Mouse (Mus musculus) midbrain, embryonic 16.5 days (tissue): ENCODE data around the gene Tbc1d10a. TPM values are rescaled to one million over a fixed set of nuclear protein-coding genes. Genes with fewer than 3 reads are reported as not detected.

Experiments
- ATAC-seq: fragments of 200-750 bp; cut with Nextera tagmentation; 2 replicates; pipeline ENCODE4 v1.8.0; 2017; ENCODE audit warnings: moderate TSS enrichment
- H3K27ac ChIP-seq: fragments of 300-500 bp; sonication (generic); 2 replicates; pipeline ENCODE4 v1.5.1; 2014; ENCODE audit warnings: mild to moderate bottlenecking, low read length, mixed read lengths
- H3K27me3 ChIP-seq: fragments of 300-500 bp; sonication (generic); 2 replicates; pipeline ENCODE4 v1.6.1; 2014; ENCODE audit warnings: low read depth, low read length, mixed read lengths; ENCODE audit not compliant: control insufficient read depth, insufficient read depth
- H3K36me3 ChIP-seq: fragments of 300-500 bp; sonication (generic); 2 replicates; pipeline ENCODE4 v1.6.1; 2014; ENCODE audit warnings: mild to moderate bottlenecking, low read length, moderate library complexity, mixed read lengths; ENCODE audit not compliant: control insufficient read depth, insufficient read depth
- H3K4me1 ChIP-seq: fragments of 300-500 bp; sonication (generic); 2 replicates; pipeline ENCODE4 v1.6.1; 2014; ENCODE audit warnings: mild to moderate bottlenecking, low read length, mixed read lengths; ENCODE audit not compliant: control insufficient read depth, insufficient read depth
- H3K4me2 ChIP-seq: fragments of 300-500 bp; sonication (generic); 2 replicates; pipeline ENCODE4 v1.6.1; 2014; ENCODE audit warnings: mild to moderate bottlenecking, low read length, mixed read lengths
- H3K4me3 ChIP-seq: fragments of 300-500 bp; sonication (generic); 2 replicates; pipeline ENCODE4 v1.5.1; 2014; ENCODE audit warnings: low read depth, mild to moderate bottlenecking, low read length, moderate library complexity, mixed read lengths
- H3K9ac ChIP-seq: fragments of 300-500 bp; sonication (generic); 2 replicates; pipeline ENCODE4 v1.6.1; 2014; ENCODE audit warnings: low read depth, low read length, mixed read lengths
- H3K9me3 ChIP-seq: fragments of 300-500 bp; sonication (generic); replicated peaks from 2 replicates; pipeline ENCODE4 v1.6.1; 2014; ENCODE audit warnings: mild to moderate bottlenecking, low read length, mixed read lengths; ENCODE audit not compliant: control insufficient read depth, poor library complexity, severe bottlenecking
- WGBS: fragments of 180-500 bp; shearing (Covaris S2); extraction: QIAGEN DNeasy Blood & Tissue Kit; methylation state at CpG from one replicate; pipeline ENCODE4 v1.1.7; 2014; 5-methylcytosine and 5-hydroxymethylcytosine counted together
- polyA plus RNA-seq: library from polyadenylated mRNA; unstranded; fragments of >200 nt; fragmentation: Nextera tagmentation; extraction: Ambion mirVana; gene quantifications from 2 replicates; pipeline ENCODE4 v1.2.1, GENCODE M21; 2015

Gene Tbc1d10a
- polyA plus RNA-seq, 1 experiment from 2014 or later = 34.8 TPM

- H3K9ac ChIP-seq = no peak overlapping the region
- no peak overlapping the region for H3K27ac ChIP-seq
- no peaks in the 10 kb centered on the region for H3K4me1 ChIP-seq
- no peak for ATAC-seq
- 0 out of 2 replicates have a peak, but pooled peaks cover 4% of the 10 kb centered on the region for H3K36me3 ChIP-seq
- H3K4me3 ChIP-seq = no peak overlapping the region
- no peak overlapping the region for H3K4me2 ChIP-seq
- no peaks in the 10 kb centered on the region for H3K27me3 ChIP-seq
- WGBS = 90% methylated on average over 9 of the region's 9 CpGs
- no peaks in the 10 kb centered on the region for H3K9me3 ChIP-seq
Observed at GRCm38 (mm10) chr11:4148536-4149156, 37.9 kb upstream of the Tbc1d10a start.

GRCm38 (mm10) chr11:4149886-4150285 is 36.7 kb upstream of the Tbc1d10a start:
- no peaks in the 10 kb centered on the region for H3K9me3 ChIP-seq
- H3K27me3 ChIP-seq = no peaks in the 10 kb centered on the region
- H3K4me1 ChIP-seq = no peaks in the 10 kb centered on the region
- ATAC-seq = no peak
- WGBS = 88% methylated on average over 6 of the region's 6 CpGs
- 0 out of 2 replicates have a peak, but pooled peaks cover 4% of the 10 kb centered on the region for H3K36me3 ChIP-seq
- H3K4me2 ChIP-seq = no peak overlapping the region
- no peak overlapping the region for H3K4me3 ChIP-seq
- no peak overlapping the region for H3K9ac ChIP-seq
- H3K27ac ChIP-seq = no peak overlapping the region

GRCm38 (mm10) chr11:4153694-4154093 is 32.9 kb upstream of the Tbc1d10a start:
- ATAC-seq = no peak
- Histone ChIP-seq H3K9me3 (no peaks in the 10 kb centered on the region), H3K4me1 (no peaks in the 10 kb centered on the region), H3K4me2 (no peak overlapping the region), H3K27ac (no peak overlapping the region), H3K36me3 (no peaks in the 10 kb centered on the region), H3K4me3 (no peak overlapping the region), H3K27me3 (no peaks in the 10 kb centered on the region), H3K9ac (no peak overlapping the region)
- 95% methylated on average over 7 of the region's 7 CpGs for WGBS

- Histone ChIP-seq H3K27ac (no peak overlapping the region), H3K9me3 (no peaks in the 10 kb centered on the region), H3K27me3 (no peaks in the 10 kb centered on the region), H3K4me2 (no peak overlapping the region), H3K4me1 (peaks cover 5% of the 10 kb centered on the region; the same call in 1 of the 2 replicates), H3K9ac (no peak overlapping the region), H3K36me3 (no peaks in the 10 kb centered on the region), H3K4me3 (no peak overlapping the region)
- ATAC-seq = no peak
- WGBS = 88% methylated on average over 5 of the region's 5 CpGs
Observed at GRCm38 (mm10) chr11:4155641-4156040, 30.9 kb upstream of the Tbc1d10a start.

- Histone ChIP-seq H3K4me2 (no peak overlapping the region), H3K36me3 (peaks cover 3% of the 10 kb centered on the region; the same call in 1 of the 2 replicates), H3K4me3 (no peak overlapping the region), H3K9me3 (no peaks in the 10 kb centered on the region), H3K9ac (no peak overlapping the region), H3K4me1 (peaks cover 29% of the 10 kb centered on the region), H3K27me3 (no peaks in the 10 kb centered on the region), H3K27ac (no peak overlapping the region)
- WGBS = 86% methylated on average over 3 of the region's 3 CpGs
- ATAC-seq = no peak
Observed at GRCm38 (mm10) chr11:4158676-4159075, 27.9 kb upstream of the Tbc1d10a start.

- peak within 1 kb of the TSS; percentile 83 for H3K9ac ChIP-seq
- H3K27ac ChIP-seq = peak within 1 kb of the TSS; percentile 92
- peak; percentile 97 for ATAC-seq
- WGBS = 1% methylated on average over 53 of the region's 54 CpGs
- H3K4me1 ChIP-seq = peaks cover 32% of the 10 kb centered on the region
- H3K4me3 ChIP-seq = peak within 1 kb of the TSS; percentile 69
- H3K27me3 ChIP-seq = no peaks in the 10 kb centered on the region
- peak within 1 kb of the TSS; percentile 78 for H3K4me2 ChIP-seq
- H3K36me3 ChIP-seq = peaks cover 3% of the 10 kb centered on the region; the same call in 1 of the 2 replicates
- H3K9me3 ChIP-seq = no peaks in the 10 kb centered on the region
Observed at GRCm38 (mm10) chr11:4159808-4160708, 26.5 kb upstream of the Tbc1d10a start, which contains the start of the genes Ccdc157 and Sf3a1. Gene Ccdc157, minus strand, starts transcription at chr11:4160293. Gene Sf3a1, plus strand, starts transcription at chr11:4160350.

- Histone ChIP-seq H3K27ac (peak overlapping the region; percentile 92), H3K4me1 (peaks cover 32% of the 10 kb centered on the region), H3K9me3 (no peaks in the 10 kb centered on the region), H3K27me3 (no peaks in the 10 kb centered on the region), H3K4me2 (peak overlapping the region; percentile 78), H3K4me3 (peak overlapping the region; percentile 69), H3K9ac (peak overlapping the region; percentile 83), H3K36me3 (peaks cover 4% of the 10 kb centered on the region)
- WGBS = 9% methylated on average over 15 of the region's 15 CpGs
- ATAC-seq = 0 out of 2 replicates have a peak, but pooled peaks have one; percentile 6
Observed at GRCm38 (mm10) chr11:4160758-4161480, 25.7 kb upstream of the Tbc1d10a start.

GRCm38 (mm10) chr11:4164701-4165100 is 21.9 kb upstream of the Tbc1d10a start:
- Histone ChIP-seq H3K36me3 (peaks cover 34% of the 10 kb centered on the region), H3K27me3 (no peaks in the 10 kb centered on the region), H3K4me2 (no peak overlapping the region), H3K27ac (no peak overlapping the region), H3K4me1 (peaks cover 28% of the 10 kb centered on the region), H3K4me3 (no peak overlapping the region), H3K9ac (no peak overlapping the region), H3K9me3 (no peaks in the 10 kb centered on the region)
- ATAC-seq = no peak
- 88% methylated on average over 2 of the region's 2 CpGs for whole genome bisulfite sequencing
